Mouse (Mus musculus) testis, postnatal 14 days (tissue): ENCODE data around the gene Nptx2.
A peak's percentile ranks its signal among the peaks of the same experiment; 100 is the strongest.

Experiments used
- DNase-seq: peaks from one replicate; pipeline ENCODE4 v3.0.0; 2021; ENCODE audit warnings: low spot score

The Nptx2 gene

DNA sequence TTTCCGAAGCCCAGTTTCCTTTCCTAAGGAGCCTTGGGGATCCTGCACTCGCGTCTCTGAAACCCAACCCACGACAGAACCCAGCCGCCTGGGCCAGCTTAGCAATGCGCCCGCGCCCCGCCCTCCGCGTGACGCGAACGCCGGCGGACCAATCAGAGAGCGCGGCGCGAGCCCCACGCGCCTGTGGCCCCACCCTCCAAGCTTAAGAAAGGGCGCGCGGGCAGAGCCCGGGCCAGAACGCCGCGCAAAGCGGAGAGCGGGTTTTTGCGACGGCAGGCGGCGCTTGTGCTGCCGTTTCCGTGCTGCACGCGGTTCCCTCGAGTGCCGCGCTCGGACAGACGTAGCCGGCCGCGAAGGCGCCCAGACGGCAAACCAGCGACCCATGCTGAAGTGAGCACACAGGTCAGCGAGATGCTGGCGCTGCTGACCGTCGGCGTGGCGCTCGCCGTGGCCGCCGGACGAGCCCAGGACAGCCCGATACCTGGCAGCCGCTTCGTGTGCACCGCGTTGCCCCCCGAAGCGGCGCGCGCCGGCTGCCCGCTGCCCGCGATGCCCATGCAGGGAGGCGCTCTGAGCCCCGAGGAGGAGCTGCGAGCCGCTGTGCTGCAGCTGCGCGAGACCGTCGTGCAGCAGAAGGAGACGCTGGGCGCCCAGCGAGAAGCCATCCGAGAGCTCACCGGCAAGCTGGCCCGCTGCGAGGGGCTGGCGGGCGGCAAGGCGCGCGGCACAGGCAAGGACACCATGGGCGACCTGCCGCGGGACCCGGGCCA is at the start of gene Nptx2:
Nptx2 (plus strand) TSS at position 250 of the 770 bp plus-strand sequence.
- DNase-seq: peak; percentile 91

DNA sequence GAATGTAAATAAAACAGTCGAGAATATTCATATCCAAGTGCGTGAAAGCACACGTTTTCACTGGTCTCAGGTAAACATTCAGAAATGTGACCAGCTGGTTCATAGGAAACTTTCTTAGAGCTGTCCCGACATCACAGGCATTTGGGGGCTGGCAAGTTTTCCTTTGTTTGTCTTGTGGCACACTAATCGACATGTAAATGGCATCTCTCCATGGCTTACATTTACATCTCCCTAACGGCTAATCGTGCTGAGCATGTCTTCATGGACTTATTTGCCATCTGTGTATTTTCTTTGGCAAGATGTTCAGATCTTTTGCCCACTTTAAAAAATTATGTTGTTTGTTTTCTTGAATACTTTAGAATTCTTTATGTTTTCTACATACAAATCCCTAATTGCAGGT is 49.2 kb upstream of the Nptx2 start:
- no peak for DNase-seq

DNA sequence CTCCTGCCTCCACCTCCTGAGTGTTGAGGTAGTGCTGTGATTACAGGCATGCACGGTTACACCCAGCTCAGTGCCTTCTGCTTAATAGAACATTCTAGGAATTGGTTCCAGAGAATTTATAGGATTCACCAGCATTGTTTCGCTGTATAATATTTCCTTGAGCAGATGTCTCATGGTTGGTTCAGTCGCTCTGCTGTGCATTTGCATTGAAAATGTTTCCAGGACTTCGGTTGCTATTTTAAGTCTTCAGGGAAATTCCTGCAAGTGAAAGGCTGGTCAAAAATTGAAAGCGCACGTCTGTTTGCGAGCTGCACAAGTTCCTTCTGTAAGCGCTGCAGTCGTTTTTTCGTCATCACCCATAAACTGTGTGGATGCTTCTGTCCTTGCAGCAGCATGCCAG is 41.5 kb upstream of the Nptx2 start:
- no peak for DNase-seq

DNA sequence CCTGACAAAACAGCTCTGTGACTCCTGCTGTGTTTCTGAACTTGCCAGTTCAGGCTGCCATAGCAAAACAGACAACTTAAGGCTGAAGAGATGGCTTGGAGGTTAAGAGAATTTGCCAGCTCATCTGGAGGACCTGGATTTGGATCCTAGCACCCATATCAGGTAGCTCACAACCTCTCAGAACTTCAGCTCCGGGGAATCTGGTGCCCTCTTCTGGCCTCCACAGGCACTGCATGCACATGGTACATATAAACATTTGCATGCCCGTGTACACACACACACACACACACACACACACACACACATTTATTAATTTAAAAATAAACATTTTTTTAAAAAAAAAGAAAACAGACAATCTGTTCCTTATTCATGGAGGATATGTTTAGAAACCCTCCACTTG is 40.0 kb upstream of the Nptx2 start:
- no peak for DNase-seq

DNA sequence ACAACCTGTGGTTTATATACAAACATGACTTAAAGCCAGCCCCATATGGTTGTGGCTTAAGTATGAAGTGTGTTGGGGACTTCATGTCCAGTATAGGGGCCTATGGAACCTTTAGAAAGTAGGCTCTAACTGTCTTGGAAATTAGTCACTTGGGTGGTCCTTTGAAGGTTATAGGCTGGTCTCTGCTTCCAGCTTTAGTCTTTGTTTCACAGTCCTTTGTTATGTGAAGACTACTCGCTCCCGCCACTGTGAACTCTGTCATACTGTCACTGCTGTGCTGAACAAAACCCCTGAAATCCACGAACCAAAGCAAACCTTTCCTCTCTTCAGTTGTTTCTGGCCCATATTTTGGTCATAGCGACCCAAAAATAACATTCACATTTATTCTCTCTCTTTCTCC is 39.5 kb upstream of the Nptx2 start:
- DNase-seq: no peak

DNA sequence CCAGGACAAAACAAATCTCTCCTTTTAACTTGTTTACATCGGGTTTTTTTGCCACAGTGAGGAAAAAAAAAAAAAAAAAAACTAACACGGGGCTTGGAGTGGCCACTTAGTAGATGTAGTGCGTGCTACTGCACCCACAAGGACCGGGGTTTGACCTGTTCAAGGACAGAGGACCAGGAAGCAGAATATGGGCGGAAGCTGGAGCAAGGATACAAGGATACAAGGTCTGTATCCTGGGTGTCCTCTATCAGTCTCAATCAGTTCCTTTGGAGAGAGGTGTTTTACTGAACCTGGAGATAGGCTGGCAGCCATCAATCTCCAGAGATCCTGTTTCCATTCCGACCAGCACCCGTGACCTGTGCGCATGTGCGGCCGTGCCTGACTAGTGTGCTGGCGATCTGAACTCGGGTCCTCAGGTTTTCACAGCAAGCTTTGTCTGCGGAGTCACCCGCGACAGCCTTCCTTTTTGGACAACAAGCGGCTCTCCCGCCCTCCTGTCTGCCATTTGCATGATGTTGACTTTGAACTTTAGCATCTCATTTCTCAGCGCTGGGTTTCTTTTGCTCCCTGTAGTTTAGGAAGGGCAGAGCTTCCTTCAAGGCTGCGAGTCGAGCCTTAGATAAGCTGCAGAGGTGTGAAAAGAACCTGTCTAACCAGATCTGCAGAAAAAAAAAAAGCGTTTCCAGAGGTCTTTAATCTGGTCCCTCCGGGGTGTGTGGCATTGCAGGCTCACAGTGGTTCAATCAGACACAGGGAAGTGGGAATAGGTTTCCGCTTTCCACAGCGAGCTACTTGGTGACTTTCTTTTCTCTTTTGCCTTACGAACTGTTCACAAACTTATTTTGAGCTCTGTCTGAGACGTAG is 38.8 kb upstream of the Nptx2 start:
- no peak for DNase-seq

DNA sequence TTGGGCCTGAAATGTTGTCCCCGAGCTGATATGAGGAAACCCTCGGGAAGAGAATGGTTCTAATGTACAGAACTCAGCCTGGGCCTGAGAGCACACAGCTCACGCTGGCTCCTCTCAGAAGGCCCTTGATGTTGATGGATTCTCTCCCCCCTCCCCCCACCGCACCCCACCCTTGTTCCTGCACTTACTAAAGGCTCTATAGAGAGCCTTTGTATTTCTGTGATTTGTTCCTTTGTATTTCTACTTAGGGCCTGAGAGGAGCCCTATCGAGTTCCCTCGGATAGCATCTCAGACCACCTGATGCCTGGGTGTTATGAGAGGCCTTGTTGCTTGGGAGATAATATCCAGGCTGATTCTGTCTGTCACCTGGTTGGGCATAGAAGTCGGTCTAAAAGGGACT is 36.3 kb upstream of the Nptx2 start:
- no peak for DNase-seq

DNA sequence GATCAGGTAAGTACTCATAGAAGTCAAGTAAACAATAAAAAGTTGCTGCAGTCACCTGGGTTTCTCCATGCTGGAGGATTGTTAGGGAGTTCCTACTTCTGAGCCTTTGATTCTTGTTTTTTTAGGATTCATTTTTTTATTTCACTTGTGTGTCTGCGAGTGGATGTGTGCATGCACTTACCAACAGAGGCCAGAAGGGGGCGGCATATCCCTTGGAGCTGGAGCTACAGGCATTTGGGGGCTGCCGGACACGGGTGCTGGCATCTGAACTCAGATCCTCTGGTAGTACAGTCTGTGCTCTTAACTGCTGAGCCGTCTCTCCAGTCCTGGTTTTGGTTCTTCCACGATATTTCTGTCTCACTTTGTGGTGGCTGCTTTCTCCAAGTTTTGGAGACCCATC is 31.0 kb upstream of the Nptx2 start:
- peak; percentile 40 for DNase-seq

DNA sequence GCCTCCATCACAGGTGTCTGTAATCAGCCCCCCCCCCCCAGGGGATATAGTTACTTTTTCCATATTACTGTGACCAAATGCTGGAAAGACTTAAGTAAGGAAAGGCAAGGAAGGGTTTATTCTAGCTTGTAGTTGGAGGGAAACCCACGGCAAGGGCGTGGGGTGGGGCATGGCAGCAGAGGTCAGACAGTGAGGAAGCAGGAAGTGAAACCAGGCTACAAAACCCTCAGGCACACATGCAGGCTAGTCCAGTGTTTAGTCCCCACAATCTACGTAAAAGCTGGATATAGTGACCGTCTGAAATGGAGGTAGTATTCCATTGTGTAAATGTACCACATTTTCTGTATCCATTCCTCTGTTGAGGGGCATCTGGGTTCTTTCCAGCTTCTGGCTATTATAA is 30.5 kb upstream of the Nptx2 start:
- no peak for DNase-seq

DNA sequence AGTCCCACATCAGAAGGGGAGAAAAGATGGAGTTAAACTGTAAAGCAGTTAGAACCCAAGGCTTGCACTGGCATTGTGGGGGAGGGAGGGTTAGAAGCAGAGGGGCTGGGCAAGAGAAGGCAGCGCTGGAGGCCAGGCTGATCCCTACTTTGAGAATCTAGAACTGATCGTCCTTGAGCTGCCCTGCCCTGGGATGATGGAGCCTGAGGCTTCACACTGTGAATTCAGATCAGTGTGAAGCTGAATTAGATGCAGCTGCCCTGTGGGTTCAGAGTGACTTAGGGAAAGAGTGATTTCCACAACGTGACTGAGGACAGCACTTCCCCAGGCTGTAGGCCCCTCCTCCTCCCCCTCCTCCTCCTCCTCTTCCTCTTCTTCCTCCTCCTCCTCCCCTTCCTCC is 25.6 kb upstream of the Nptx2 start:
- no peak for DNase-seq

DNA sequence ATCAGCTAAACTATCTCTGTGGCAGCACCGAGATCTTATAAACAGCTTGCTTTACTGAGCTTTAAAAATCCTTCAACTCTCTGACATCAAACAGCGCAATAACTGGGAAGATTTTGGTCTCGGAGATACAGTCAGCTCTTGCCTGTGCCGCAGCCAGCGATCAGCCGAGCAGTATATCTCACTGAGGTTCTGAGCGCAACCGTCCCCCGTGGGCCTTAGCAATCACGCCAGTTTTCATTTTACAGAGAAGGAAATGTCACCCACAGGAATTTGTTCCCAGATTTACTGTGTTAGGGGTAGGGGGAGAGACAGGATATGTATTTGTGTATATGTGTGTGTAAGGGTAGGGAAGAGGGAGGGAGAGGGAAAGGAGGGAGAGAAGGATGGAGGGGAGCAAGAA is 20.9 kb upstream of the Nptx2 start:
- no peak for DNase-seq

DNA sequence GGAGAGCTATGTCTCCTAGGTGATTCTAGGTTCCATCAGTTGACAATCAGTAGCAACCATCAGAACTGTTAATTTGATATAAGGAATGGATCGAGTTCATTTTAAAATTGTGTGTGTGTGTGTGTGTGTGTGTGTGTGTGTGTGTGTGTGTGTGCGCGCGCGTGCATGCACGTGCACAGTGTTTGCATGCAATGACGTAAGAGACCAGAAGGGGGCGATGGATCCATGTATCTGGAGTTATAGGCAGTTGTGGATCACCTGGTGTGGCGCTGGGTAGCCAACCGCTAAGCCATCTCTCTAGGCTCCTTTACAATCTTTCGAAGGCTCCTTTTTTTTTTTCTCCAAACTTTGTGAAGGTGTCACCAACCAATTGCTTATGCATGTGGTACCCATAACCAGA is 16.6 kb upstream of the Nptx2 start:
- DNase-seq: no peak

DNA sequence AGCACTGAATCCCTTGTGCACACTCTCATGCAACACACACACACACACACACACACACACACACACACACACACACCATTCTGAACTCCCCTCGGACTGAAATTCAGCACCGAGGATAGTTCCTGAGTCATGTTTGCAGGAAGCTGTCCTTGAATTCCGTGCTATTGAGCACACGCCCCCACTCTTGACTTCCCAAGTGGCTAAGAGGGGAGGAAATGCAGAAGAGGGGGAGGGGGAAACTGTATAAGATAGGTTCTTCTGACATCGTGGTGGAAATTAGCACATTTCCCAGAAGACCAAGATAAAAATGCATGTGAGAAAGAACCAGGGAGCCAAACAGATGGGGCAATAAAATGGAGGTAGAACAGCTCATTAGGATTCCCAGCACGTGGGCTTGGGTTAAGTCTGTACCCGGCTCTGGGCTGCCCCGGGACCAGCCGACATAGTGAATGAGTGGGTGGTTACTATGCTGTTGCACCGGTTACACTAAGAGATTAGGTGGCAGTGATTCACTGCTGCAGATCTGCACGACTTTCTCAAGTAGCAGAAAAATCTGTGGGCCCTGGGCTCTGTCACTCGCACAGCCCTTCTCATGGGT is 2.9 kb upstream of the Nptx2 start:
- DNase-seq: no peak

DNA sequence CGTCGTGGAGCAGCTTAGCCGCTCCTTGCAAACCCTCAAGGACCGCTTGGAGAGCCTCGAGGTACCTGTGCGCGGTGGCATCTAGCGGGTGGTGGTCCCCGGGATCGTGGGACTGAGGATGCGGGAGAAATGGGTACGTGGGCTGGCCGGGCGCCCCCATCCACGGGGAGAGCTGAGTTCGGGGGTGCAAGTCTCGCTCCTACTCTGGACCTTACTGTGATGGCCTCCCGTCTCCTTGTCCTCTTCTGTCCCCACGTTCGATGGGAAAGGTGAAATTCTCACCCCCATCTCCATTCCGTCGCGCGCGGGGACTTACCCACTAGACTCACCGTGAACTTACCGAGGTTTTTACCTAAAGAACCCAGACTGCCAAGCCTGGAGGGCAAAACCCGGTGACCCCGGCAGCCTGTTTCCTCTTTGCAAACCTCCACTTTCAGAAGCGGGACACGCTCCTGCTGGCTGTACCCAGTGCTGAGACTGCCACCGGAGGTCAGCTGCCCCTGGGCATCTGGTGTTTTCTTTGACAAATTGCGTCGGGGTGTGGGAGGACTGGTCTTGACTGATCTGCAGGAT is 807 bp downstream of the Nptx2 start:
- no peak for DNase-seq

DNA sequence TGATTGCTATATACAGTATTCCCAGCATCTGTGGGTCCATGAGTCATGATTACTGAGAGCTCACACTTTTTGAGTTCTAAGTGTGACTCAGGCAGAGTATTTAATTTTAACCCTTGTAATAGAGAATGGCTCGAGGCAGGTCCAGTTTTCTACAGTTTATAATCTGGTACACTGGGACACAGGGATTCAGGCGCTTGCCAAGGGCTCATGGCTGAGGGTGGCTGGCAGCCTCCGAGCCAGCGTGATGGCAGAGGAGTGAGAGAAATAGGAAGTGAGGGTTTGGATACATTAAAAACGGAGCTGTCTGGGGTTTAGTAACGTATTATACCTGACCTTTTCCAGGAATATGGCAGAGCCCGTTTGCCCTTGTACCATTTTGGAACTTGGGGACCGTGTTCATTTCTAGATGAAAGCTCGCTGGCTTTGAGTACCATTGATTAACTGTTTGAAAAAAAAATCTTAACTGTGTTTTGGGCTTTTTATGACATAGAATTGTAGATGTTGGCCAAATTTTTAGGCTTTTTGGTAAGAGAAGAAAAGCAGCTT is 1.7 kb downstream of the Nptx2 start:
- no peak for DNase-seq

DNA sequence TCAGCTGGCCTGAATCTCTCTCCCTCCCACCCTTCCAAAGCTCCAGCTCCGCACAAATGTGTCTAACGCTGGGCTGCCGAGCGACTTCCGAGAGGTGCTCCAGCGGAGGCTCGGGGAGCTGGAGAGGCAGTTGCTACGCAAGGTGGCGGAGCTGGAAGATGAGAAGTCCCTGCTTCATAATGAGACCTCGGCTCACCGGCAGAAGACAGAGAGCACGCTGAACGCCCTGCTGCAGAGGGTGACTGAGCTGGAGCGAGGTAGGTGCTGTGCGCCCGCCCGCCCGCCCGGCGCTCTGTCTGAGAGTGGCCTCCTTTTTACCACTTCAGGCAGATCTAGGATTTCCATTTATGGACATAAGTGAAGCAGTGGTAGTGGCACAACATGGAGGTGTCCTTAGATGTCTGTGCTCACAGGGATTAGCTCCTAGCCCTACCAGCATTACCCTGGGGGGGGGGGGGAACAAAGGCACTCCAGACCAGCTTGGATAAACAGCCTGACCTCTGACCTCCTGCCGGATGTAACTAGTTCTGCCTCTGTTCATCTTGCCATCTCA is 2.5 kb downstream of the Nptx2 start:
- no peak for DNase-seq

DNA sequence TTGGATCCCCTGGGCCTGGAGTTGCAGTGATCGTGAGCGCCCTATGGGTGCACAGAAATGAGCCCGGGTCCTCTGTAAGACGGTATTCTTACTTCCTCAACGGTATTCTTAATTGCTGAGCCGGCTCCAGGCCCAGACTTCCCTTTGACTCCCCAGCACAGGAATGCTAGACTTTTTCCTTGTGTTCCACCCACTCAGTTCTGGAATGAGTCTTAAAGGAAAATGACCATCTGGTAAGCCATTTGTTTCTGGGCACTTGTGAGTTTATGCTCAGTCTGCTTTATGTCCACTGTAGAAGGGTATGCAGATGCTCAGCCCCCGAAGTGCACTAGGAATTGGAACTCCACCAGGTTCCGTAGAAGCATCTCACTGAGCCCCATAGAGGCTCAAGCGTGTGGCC is 4.3 kb downstream of the Nptx2 start:
- no peak for DNase-seq

DNA sequence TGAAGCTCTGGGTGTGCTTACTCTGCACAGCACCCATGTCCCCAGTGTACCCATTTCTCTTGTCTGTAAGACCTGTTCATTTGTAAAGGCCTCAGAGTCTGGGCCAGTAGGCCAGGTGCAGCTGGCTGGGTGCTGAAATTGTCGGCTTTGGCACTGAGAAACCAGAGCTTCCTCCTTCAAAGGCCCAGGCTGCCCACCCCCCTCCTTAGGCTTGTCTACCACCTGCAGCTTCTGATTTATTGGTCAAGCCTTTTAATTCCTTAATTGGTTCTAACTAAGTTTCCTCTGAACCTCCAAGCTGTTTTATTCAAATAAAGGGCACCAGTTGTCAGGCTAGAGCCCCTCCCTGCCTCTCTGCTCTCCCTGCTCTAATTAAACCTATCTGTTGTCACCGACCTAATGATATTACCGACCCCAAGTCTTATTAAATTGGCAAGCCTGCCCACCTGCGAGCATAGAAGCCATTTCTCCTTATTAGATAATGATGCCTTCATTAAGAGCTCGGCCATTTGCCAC is 5.0 kb downstream of the Nptx2 start:
- DNase-seq: no peak

DNA sequence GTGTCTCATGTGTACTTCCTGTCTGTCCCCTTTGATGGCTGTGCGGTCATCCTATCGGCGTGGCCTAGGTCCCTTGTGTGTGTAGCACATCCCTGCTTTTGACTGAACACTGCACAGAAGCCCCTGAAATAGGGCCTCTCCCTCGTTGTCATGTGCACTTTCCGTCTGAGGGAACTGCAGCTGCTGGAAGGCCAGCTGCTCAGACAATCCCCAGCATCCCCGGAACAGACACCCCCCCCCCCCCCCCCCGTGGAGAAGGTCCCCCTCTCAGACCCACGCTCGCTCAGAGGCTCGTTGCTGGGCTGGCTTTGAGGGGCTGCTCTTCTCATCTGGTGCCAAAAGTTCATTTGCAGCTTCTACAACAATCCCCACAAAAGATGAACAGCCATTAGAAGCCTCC is 11.0 kb downstream of the Nptx2 start:
- no peak for DNase-seq

DNA sequence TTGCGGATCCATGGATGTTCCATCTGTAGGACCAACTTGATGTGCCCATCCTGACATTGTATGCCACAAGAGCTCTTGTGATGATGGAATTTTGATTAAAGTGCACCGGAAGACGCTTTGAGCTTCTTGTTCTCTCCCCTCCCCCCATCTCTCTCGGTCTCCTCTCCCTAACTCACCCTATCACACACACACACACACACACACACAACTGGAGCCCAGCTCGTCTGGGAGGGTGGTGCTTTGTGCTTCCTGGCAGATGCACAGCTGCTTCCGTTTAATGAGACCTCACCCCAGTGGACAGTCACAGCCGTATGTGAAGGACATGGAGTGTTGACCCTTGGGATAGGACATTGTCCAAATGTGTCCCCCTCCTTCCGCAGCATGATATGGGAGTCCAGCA is 11.7 kb downstream of the Nptx2 start:
- no peak for DNase-seq

DNA sequence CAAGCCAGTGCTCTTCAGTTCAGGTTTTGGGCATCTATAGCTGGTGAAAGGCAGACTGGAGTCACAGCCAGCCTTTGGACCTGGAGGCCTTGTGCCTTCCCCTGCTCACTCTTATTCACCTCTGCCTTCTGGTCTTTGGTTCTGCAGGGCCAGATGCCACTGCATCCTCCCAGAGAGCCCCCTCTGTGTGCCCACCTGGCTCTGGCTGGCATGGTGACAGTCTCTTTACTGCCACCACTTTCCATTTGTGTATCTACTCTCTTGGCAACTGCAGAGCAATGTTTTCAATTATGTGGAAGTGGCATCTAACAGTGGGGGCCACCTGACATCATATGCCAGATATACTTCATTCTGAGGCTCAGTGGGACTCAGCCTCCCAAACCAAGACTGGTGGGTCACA is 12.8 kb downstream of the Nptx2 start:
- DNase-seq: no peak

DNA sequence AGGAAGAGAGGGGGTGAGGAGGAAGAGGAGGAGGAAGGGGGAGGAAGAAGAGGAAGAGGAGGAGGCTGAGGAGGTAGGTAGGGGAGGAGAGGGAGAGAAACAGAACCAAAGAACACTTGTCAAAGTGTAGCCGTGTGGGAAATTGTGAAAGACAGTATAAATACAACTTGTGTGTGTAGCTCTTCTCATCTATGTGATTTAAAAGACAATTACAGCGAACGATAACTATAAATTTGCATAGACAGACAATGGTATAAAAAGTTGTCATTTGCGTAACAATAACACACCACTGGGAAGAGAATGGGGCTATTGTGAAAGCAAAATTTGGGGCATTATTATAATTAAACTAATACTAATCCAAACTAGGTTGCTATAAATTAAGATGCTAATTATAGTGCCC is 20.0 kb downstream of the Nptx2 start:
- no peak for DNase-seq
